Mouse (Mus musculus) limb, embryonic 15.5 days (tissue): ENCODE measurements around the gene Zfp386. TPM values are rescaled to one million over a fixed set of nuclear protein-coding genes. Genes with fewer than 3 reads are reported as not detected.

Experiments
- ATAC-seq: fragments of 200-750 bp; cut with Nextera tagmentation; 2 replicates; pipeline ENCODE4 v1.8.0; 2017; ENCODE audit warnings: low read depth, moderate TSS enrichment; ENCODE audit not compliant: insufficient number of reproducible peaks, low FRiP score, low TSS enrichment
- H3K27ac ChIP-seq: fragments of 300-500 bp; sonication (generic); 2 replicates; pipeline ENCODE4 v1.5.1; 2015; ENCODE audit warnings: moderate library complexity, mild to moderate bottlenecking, inconsistent platforms
- H3K27me3 ChIP-seq: fragments of 300-500 bp; sonication (generic); 2 replicates; pipeline ENCODE4 v1.6.1; 2015; ENCODE audit warnings: inconsistent platforms
- H3K36me3 ChIP-seq: fragments of 300-500 bp; sonication (generic); 2 replicates; pipeline ENCODE4 v1.6.1; 2015; ENCODE audit warnings: inconsistent platforms
- H3K4me1 ChIP-seq: fragments of 300-500 bp; sonication (generic); 2 replicates; pipeline ENCODE4 v1.6.1; 2015; ENCODE audit warnings: inconsistent platforms
- H3K4me2 ChIP-seq: fragments of 300-500 bp; sonication (generic); 2 replicates; pipeline ENCODE4 v1.6.1; 2015; ENCODE audit warnings: mild to moderate bottlenecking, inconsistent platforms
- H3K4me3 ChIP-seq: fragments of 300-500 bp; sonication (generic); 2 replicates; pipeline ENCODE4 v1.5.1; 2015; ENCODE audit warnings: mild to moderate bottlenecking, inconsistent platforms
- H3K9ac ChIP-seq: fragments of 300-500 bp; sonication (generic); 2 replicates; pipeline ENCODE4 v1.6.1; 2015; ENCODE audit warnings: inconsistent platforms
- H3K9me3 ChIP-seq: fragments of 300-500 bp; sonication (generic); 2 replicates; pipeline ENCODE4 v1.6.1; 2016; ENCODE audit warnings: inconsistent platforms
- WGBS: fragments of 180-500 bp; shearing (Covaris S2); methylation state at CpG from one replicate; pipeline ENCODE4 v1.1.7; 2015; 5-methylcytosine and 5-hydroxymethylcytosine counted together
- polyA plus RNA-seq: library from polyadenylated mRNA; unstranded; fragments of >200 nt; fragmentation: Nextera tagmentation; extraction: Ambion mirVana; gene quantifications from 2 replicates; pipeline ENCODE4 v1.2.1, GENCODE M21; 2015

The Zfp386 gene
- polyA plus RNA-seq, 1 experiment from 2014 or later: 40.9 TPM

DNA sequence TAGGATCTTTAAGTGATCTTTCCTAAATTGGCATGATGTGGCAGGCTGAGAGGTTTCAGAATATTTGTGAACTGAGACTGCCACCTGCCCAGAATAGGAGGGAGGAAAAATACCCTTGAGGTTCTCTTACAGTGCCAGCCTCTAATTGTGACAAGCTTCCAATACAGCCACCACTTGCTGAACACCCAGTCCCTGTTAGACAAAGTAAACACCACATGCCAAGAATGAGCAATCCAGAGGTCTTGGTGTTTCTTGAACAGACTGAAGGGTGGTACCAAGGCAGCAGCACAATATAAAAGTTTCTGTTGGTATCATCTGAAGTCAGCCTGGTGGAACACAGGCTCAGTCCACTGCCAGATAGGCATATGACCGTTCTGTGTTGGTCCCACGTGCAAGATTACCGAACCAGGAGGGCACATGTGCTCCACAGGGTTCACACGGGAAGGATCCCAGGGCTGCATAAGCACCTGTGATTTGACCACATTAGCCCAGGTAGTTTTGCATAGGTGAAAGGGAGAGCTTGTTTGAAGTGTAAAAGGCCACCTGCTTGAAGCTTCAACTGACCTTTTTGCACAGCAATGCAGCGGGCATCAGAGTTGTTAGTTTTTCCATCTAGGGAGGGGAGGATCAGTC lies 14.2 kb downstream of the Zfp386 start:
- ATAC-seq: no peak
- no peak overlapping the region for H3K27ac ChIP-seq
- WGBS: 98% methylated on average over 5 of the region's 5 CpGs

DNA sequence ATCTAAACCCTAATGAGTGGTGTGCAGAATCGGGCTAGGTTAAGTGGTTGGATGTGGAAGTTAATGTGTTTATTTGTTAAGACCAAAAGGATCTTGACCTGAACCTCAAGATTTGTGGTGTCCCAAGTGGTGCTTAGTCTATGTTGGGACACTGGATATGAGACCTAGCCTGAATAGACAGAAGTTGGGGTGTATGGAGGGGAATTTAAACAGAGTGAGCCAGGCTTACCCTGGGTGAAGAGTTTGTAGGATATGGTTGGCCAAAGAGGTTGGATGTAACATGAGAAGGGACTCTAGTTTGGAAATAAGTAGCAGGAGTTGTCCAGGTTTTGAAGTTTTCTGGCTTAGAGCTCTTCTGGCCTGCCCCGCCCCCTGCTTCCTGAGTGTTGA lies 14.7 kb downstream of the Zfp386 start:
- H3K4me2 ChIP-seq: no peak overlapping the region
- H3K4me1 ChIP-seq: no peaks in the 10 kb centered on the region
- H3K9me3 ChIP-seq: peaks cover 26% of the 10 kb centered on the region; the same call in 1 of the 2 replicates
- no peaks in the 10 kb centered on the region for H3K27me3 ChIP-seq
- H3K36me3 ChIP-seq: peaks cover 42% of the 10 kb centered on the region
- 94% methylated on average over 2 of the region's 2 CpGs for WGBS
- no peak for ATAC-seq
- no peak overlapping the region for H3K4me3 ChIP-seq
- H3K9ac ChIP-seq: no peak overlapping the region
- H3K27ac ChIP-seq: no peak overlapping the region

More for the DNA sequence above, 14.2 kb downstream of the Zfp386 start:
- Histone ChIP-seq H3K4me2 (no peak overlapping the region), H3K4me3 (no peak overlapping the region), H3K9me3 (peaks cover 26% of the 10 kb centered on the region; the same call in 1 of the 2 replicates), H3K27me3 (no peaks in the 10 kb centered on the region), H3K4me1 (no peaks in the 10 kb centered on the region), H3K36me3 (peaks cover 47% of the 10 kb centered on the region), H3K9ac (no peak overlapping the region)

DNA sequence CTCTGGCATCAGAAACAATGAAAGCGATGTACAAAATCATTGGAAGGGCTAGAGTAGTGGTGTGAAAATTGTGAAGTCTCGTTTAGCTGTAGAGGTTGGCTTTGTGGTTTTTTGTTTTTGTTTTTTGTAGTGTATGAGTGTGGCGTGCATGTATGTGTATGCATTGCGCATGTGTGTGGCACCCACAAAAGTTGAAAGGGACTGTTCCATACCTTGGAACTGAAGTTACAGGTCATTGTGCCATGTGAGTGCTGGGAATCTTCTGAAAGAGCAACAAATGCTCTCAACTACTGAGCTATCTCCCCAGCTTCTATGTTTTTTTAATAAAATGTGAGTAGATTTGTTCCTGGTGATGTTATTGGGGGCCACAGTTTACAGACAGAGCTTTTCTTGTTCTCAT lies 15.5 kb downstream of the Zfp386 start:
- ATAC-seq: no peak
- Histone ChIP-seq H3K9me3 (peaks cover 26% of the 10 kb centered on the region; the same call in 1 of the 2 replicates), H3K4me2 (no peak overlapping the region), H3K4me1 (no peaks in the 10 kb centered on the region), H3K27ac (no peak overlapping the region), H3K4me3 (no peak overlapping the region), H3K36me3 (peaks cover 36% of the 10 kb centered on the region), H3K27me3 (no peaks in the 10 kb centered on the region), H3K9ac (no peak overlapping the region)
- WGBS: 96% methylated on average over 4 of the region's 4 CpGs

DNA sequence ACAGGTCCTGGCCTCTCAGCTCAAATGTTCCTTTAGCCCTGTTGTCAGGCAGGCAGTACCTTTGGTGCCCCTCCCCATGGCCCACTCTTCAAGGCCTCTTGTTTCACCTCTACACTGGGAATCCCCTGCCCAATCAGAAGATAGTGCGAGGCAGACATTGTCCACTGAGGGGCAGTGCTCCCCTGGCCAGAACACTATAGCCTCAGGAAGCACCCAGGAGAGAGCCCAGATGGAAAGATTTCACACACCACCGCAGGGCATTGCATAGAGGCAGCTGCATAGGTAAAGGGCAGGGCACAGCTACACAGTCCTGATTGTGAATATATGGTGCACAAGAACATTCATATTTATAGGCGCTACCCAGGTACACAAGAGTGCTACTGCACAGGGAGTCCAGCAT lies 23.5 kb downstream of the Zfp386 start:
- 23% methylated on average over 3 of the region's 3 CpGs for WGBS
- H3K9me3 ChIP-seq: no peaks in the 10 kb centered on the region
- no peak for ATAC-seq
- no peak overlapping the region for H3K27ac ChIP-seq
- no peak overlapping the region for H3K9ac ChIP-seq
- H3K36me3 ChIP-seq: no peaks in the 10 kb centered on the region
- H3K27me3 ChIP-seq: 0 out of 2 replicates have a peak, but pooled peaks cover 2% of the 10 kb centered on the region
- H3K4me2 ChIP-seq: no peak overlapping the region
- no peak overlapping the region for H3K4me3 ChIP-seq
- H3K4me1 ChIP-seq: no peaks in the 10 kb centered on the region

DNA sequence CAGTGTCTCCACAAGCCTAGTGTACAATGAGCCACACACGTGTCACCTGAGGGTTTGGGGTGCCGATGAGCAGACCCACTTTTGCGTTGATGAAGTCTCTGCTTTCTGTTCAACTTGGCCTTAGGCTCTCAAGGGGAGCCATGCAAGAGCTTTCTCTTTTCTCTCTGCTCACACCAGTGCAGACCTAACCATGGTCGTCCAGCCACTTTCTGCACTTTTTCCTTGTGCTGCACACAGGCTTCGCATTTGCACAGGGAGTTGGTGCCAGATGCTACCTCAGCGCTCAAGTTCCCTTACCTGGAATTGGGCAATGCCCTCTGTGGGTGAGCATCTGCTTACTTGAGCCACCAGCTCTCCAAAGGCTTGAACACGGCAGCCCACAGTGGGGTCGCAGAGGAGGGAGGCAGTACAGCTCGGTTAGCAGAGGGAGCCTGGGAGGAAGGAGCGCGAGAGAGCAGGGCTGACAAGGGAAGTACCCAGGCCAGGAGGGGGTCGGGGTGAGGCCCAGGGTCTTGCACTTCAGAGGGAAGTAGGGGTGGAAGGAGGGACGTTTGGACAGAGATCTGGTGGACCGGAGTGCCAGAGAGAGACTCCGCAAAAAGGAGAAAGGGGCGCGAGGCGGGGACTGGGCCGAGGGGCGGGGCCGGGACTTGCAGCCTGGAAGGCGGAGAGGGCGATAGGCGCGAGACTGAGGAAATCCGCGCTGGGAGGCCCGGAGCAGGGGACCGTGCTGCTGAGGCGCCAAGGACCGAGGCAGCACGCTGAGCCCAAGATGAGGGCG lies 29.7 kb downstream of the Zfp386 start, which contains the start of gene Vipr2:
Vipr2 (plus strand) TSS at position 653 of the 781 bp plus-strand sequence.
- Histone ChIP-seq H3K9ac (peak within 1 kb of the TSS; percentile 55), H3K27ac (no peak within 1 kb of the TSS), H3K36me3 (no peaks in the 10 kb centered on the region), H3K4me3 (peak within 1 kb of the TSS; percentile 58), H3K4me1 (peaks cover 13% of the 10 kb centered on the region), H3K9me3 (no peaks in the 10 kb centered on the region), H3K4me2 (peak within 1 kb of the TSS; percentile 95), H3K27me3 (peaks cover 20% of the 10 kb centered on the region; the same call in 1 of the 2 replicates)
- 6% methylated on average over 33 of the region's 33 CpGs for WGBS
- ATAC-seq: peak; percentile 80; the same call in 1 of the 2 replicates

DNA sequence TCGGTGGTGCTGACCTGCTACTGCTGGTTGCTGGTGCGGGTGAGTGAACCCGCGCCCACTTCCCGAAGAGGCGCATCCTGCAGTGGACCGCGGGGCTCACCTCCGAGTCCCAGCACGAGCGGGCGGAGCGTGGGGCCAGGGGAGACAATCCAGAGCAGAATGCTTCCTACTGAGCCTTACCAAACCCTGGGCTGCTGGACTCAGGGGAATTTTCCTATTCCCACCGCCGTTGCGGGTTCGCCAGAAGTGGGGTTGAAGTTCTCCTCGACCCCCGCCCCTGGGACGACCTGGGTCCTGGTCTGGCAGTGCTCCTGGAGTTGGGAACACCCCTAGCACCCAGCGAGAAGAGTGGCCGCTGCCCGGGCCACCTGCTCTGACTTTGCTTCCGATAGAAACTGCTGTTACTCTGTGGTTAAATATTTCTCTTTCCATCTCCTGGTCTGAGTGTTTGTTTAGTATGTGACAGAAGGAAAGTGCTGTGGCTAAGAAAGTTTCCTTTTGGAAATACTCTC lies 30.4 kb downstream of the Zfp386 start:
- no peak overlapping the region for H3K27ac ChIP-seq
- no peaks in the 10 kb centered on the region for H3K9me3 ChIP-seq
- WGBS: 1% methylated on average over 24 of the region's 24 CpGs
- peak overlapping the region; percentile 55 for H3K9ac ChIP-seq
- ATAC-seq: peak; percentile 74; the same call in 1 of the 2 replicates
- H3K4me2 ChIP-seq: peak overlapping the region; percentile 95
- peaks cover 20% of the 10 kb centered on the region; the same call in 1 of the 2 replicates for H3K27me3 ChIP-seq
- H3K4me3 ChIP-seq: peak overlapping the region; percentile 58
- H3K4me1 ChIP-seq: peaks cover 13% of the 10 kb centered on the region
- no peaks in the 10 kb centered on the region for H3K36me3 ChIP-seq

DNA sequence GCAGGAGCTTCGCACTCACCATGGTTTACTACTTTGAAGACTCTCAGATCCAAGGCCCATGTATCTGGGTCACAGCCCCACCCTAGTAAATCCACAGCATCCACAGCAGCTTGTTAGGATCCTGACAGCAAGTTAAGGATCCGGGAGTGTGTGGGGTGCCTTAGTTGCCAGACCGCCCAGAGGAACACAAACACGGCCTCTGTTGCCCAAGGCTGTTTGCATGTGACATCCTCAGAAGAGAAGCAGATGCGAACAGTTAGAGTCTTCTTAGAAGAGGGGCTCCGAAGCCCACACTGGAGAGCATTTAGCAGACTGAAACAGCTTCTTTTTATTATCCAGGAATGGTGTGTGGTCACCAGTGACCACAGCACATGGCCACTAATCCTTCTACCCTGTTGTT lies 35.6 kb downstream of the Zfp386 start:
- H3K9me3 ChIP-seq: no peaks in the 10 kb centered on the region
- no peak for ATAC-seq
- peaks cover 3% of the 10 kb centered on the region; the same call in 1 of the 2 replicates for H3K4me1 ChIP-seq
- H3K27ac ChIP-seq: no peak overlapping the region
- peaks cover 4% of the 10 kb centered on the region; the same call in 1 of the 2 replicates for H3K27me3 ChIP-seq
- no peak overlapping the region for H3K4me2 ChIP-seq
- H3K36me3 ChIP-seq: no peaks in the 10 kb centered on the region
- no peak overlapping the region for H3K4me3 ChIP-seq
- 53% methylated on average over 6 of the region's 6 CpGs for WGBS
- H3K9ac ChIP-seq: no peak overlapping the region

DNA sequence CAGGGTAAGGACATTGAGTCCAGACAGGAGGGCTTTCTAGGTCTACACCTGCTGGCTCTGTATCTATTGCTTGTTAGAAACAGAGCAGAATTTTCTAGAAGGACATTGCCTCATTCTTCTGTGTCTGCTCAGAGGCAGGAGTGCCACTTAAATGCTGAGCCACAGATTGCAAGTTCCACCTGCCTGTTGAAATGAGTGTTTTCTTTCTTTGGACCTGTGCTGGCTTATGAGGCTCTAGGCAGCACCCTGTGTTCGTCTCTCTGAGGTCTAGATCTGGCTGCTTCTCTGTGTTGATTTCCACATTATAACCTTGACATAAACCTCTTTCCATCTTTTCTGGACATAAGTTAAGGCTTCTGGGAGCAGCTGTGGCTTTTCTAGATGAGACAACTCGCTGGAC lies 36.8 kb downstream of the Zfp386 start:
- Histone ChIP-seq H3K9ac (no peak overlapping the region), H3K36me3 (no peaks in the 10 kb centered on the region), H3K4me1 (no peaks in the 10 kb centered on the region), H3K4me3 (no peak overlapping the region), H3K27me3 (peaks cover 2% of the 10 kb centered on the region; the same call in 1 of the 2 replicates), H3K27ac (no peak overlapping the region), H3K4me2 (no peak overlapping the region), H3K9me3 (no peaks in the 10 kb centered on the region)
- WGBS: 69% methylated on average over 2 of the region's 2 CpGs
- ATAC-seq: no peak

DNA sequence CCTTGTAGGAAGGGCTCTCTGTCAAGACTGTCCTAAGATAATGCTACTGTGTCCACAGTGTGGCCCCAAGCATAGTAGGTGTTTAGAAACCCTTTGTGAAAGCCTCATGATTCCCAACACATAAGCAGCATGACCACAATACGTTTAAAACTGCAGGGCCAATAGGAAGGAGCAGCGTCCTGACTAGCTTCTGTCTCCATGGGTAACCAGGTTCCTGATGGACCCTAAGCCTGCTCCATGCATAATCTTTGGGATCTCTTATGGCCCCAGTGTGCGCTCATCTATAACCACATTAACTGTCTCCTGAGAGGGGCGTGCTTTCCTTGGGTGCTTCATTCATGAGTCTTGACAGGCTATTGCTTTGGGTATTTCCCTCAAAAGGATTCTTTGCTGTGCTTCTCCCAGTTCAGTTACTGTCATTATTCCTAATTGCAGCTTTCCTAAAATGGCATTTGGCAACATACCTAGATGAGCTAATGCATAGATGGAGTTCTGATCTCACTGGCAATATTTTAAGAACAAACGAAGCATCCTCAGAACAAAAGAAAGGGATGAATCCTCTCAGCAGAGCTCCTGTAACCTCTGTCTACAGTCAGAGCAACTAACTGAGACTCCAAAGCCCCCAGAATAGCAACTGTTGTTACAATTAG lies 39.6 kb downstream of the Zfp386 start:
- no peaks in the 10 kb centered on the region for H3K36me3 ChIP-seq
- no peak overlapping the region for H3K4me2 ChIP-seq
- no peaks in the 10 kb centered on the region for H3K9me3 ChIP-seq
- no peak overlapping the region for H3K27ac ChIP-seq
- H3K4me1 ChIP-seq: no peaks in the 10 kb centered on the region
- no peaks in the 10 kb centered on the region for H3K27me3 ChIP-seq
- no peak overlapping the region for H3K9ac ChIP-seq
- 85% methylated on average over 5 of the region's 5 CpGs for WGBS
- no peak overlapping the region for H3K4me3 ChIP-seq
- no peak for ATAC-seq

DNA sequence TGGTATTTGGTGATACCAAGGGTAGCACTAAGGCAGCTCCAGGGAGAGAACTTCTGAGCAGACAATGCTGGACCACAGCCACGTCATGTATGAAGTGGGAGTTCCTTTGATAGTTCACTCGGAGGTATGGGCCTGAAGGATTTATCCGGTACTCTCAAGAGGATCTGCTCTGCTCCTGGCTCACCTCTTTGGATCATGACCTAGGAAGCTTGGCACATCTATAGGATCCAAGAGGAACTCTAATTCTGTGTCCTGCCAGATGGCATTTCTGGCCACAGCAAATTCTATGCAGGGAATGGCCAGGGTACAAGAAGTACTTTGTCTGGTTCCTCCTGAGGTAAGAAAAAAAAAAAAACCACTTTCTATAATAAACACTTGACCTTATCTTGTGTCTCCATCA lies 42.3 kb downstream of the Zfp386 start:
- H3K27me3 ChIP-seq: no peaks in the 10 kb centered on the region
- no peaks in the 10 kb centered on the region for H3K36me3 ChIP-seq
- H3K4me3 ChIP-seq: no peak overlapping the region
- no peaks in the 10 kb centered on the region for H3K9me3 ChIP-seq
- no peaks in the 10 kb centered on the region for H3K4me1 ChIP-seq
- no peak overlapping the region for H3K27ac ChIP-seq
- H3K9ac ChIP-seq: no peak overlapping the region
- no peak for ATAC-seq
- no peak overlapping the region for H3K4me2 ChIP-seq
- WGBS: 85% methylated on average over 3 of the region's 3 CpGs

DNA sequence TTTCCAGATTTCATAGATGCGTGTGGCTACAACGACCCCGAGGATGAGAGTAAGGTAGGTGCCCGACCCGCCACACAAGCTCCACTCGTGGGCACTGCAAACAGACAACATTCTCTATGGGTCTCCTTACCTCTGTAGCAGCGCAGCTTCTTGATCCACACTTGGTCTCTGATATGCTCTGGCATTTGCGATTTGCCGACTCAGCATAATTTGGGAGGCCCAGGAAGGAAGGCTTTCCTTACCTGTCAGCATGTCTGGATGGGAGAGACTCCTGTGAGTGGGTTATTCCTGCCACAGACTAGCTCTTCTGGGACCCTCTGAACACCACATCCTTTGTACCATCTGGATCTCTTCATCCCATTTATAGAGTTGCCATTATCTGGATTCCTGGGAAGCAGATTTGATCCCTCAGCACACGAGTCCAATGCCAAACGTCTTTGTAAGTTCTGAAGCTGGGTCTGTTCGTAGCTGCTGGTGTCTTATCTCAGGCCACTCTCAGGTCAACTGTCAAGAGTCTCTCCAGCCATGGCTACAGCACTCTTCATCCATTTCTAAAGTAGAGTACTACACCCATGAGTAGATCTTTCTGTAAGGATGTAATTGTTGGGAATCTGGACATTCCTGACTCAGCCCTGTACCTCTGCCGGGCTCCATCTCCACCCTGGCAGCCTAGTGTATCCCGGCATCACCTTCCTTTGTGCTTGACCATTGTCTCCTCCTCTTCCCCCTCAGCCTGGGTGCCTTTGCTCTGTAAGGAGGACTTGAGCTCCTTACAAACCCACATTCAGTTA lies 47.4 kb downstream of the Zfp386 start:
- Histone ChIP-seq H3K4me1 (no peaks in the 10 kb centered on the region), H3K4me2 (no peak overlapping the region), H3K9me3 (no peaks in the 10 kb centered on the region), H3K4me3 (no peak overlapping the region), H3K27ac (no peak overlapping the region), H3K9ac (no peak overlapping the region), H3K27me3 (no peaks in the 10 kb centered on the region), H3K36me3 (no peaks in the 10 kb centered on the region)
- WGBS: 80% methylated on average over 14 of the region's 14 CpGs
- ATAC-seq: no peak
